Mouse (Mus musculus) limb, embryonic 11.5 days (tissue): ENCODE data around the gene Braf. TPM values are rescaled to one million over a fixed set of nuclear protein-coding genes. Genes with fewer than 3 reads are reported as not detected.
A peak's percentile ranks its signal among the peaks of the same experiment; 100 is the strongest.

Experiments
- ATAC-seq: fragments of 200-750 bp; cut with Nextera tagmentation; 2 replicates; pipeline ENCODE4 v1.8.0; 2017; ENCODE audit warnings: low read depth; ENCODE audit not compliant: insufficient number of reproducible peaks, low FRiP score, low TSS enrichment
- DNase-seq: peaks from one replicate; pipeline ENCODE4 v3.0.0-alpha.2; 2015; ENCODE audit warnings: low spot score
- H3K27ac ChIP-seq: fragments of 300-500 bp; sonication (generic); replicated peaks from 2 replicates; pipeline ENCODE4 v1.5.1; 2014; ENCODE audit warnings: low read depth, mild to moderate bottlenecking, low read length
- H3K27me3 ChIP-seq: fragments of 300-500 bp; sonication (generic); 2 replicates; pipeline ENCODE4 v1.6.1; 2014; ENCODE audit warnings: mild to moderate bottlenecking, low read length, mixed read lengths; ENCODE audit not compliant: control insufficient read depth, insufficient read depth
- H3K36me3 ChIP-seq: fragments of 300-500 bp; sonication (generic); 2 replicates; pipeline ENCODE4 v1.6.1; 2014; ENCODE audit warnings: mild to moderate bottlenecking, low read length, moderate library complexity, mixed read lengths; ENCODE audit not compliant: control insufficient read depth, insufficient read depth
- H3K4me1 ChIP-seq: fragments of 300-500 bp; sonication (generic); 2 replicates; pipeline ENCODE4 v1.6.1; 2014; ENCODE audit warnings: low read length, mixed read lengths; ENCODE audit not compliant: control insufficient read depth, insufficient read depth
- H3K4me2 ChIP-seq: fragments of 300-500 bp; sonication (generic); 2 replicates; pipeline ENCODE4 v1.6.1; 2014; ENCODE audit warnings: low read depth, mild to moderate bottlenecking, moderate library complexity; ENCODE audit not compliant: severe bottlenecking
- H3K4me3 ChIP-seq: fragments of 300-500 bp; sonication (generic); 2 replicates; pipeline ENCODE4 v1.5.1; 2014; ENCODE audit warnings: low read depth, low read length
- H3K9ac ChIP-seq: fragments of 300-500 bp; sonication (generic); 2 replicates; pipeline ENCODE4 v1.6.1; 2014; ENCODE audit warnings: mild to moderate bottlenecking, low read length
- H3K9me3 ChIP-seq: fragments of 300-500 bp; sonication (generic); 2 replicates; pipeline ENCODE4 v1.6.1; 2016; ENCODE audit warnings: low read length; ENCODE audit not compliant: control insufficient read depth
- WGBS: fragments of 180-500 bp; shearing (Covaris S2); extraction: QIAGEN DNeasy Blood & Tissue Kit; methylation state at CpG from one replicate; pipeline ENCODE4 v1.1.7; 2014; 5-methylcytosine and 5-hydroxymethylcytosine counted together
- polyA plus RNA-seq: library from polyadenylated mRNA; unstranded; fragments of >200 nt; fragmentation: Nextera tagmentation; extraction: Ambion mirVana; gene quantifications from 2 replicates; pipeline ENCODE4 v1.2.1, GENCODE M21; 2014

Braf gene
- polyA plus RNA-seq, 1 experiment from 2014 or later, result 17.2 TPM

- Histone ChIP-seq H3K4me3 (no peak overlapping the region), H3K4me1 (no peaks in the 10 kb centered on the region), H3K9ac (no peak overlapping the region), H3K27ac (no peak overlapping the region), H3K27me3 (no peaks in the 10 kb centered on the region), H3K9me3 (no peaks in the 10 kb centered on the region), H3K36me3 (no peaks in the 10 kb centered on the region), H3K4me2 (no peak overlapping the region)
- DNase-seq (no peak), ATAC-seq (no peak)
- 83% methylated on average over 2 of the region's 2 CpGs for WGBS
These were observed 144.7 kb downstream of the Braf start for GRCm38 (mm10) chr6:39580558-39580957.

GRCm38 (mm10) chr6:39579552-39579951 is 145.7 kb downstream of the Braf start:
- Histone ChIP-seq H3K36me3 (no peaks in the 10 kb centered on the region), H3K4me2 (no peak overlapping the region), H3K27ac (no peak overlapping the region), H3K4me1 (0 out of 2 replicates have a peak, but pooled peaks cover 1% of the 10 kb centered on the region), H3K4me3 (no peak overlapping the region), H3K27me3 (no peaks in the 10 kb centered on the region), H3K9me3 (no peaks in the 10 kb centered on the region), H3K9ac (no peak overlapping the region)
- DNase-seq, result no peak
- 94% methylated on average over 7 of the region's 7 CpGs for WGBS
- no peak for ATAC-seq

DNA sequence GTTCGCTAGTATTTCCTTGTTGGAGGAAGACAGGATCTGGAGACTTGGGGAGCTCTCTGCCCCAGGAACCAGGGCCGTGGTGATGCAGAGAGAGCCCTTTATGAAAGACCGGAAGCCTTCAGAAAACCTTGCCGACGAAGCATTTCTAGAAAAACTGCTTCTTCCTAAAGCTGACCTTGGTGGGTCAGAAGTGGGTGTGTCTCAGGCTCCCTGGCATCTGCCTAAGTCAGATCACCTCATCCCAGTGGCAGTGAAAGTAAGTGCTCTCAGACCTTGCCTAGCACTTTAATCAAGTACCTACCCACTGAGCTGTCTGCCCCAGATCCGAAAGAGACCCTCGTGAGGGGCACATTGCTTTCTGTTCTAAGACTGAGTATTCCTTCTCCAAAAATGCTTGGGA is 150.3 kb downstream of the Braf start:
- no peak for ATAC-seq
- Histone ChIP-seq H3K4me1 (0 out of 2 replicates have a peak, but pooled peaks cover 2% of the 10 kb centered on the region), H3K4me2 (no peak overlapping the region; the same call in 1 of the 2 replicates), H3K9me3 (no peaks in the 10 kb centered on the region), H3K36me3 (no peaks in the 10 kb centered on the region), H3K27me3 (no peaks in the 10 kb centered on the region), H3K27ac (no peak overlapping the region), H3K9ac (no peak overlapping the region), H3K4me3 (no peak overlapping the region)
- no peak for DNase-seq
- WGBS, result 72% methylated on average over 7 of the region's 7 CpGs

DNA sequence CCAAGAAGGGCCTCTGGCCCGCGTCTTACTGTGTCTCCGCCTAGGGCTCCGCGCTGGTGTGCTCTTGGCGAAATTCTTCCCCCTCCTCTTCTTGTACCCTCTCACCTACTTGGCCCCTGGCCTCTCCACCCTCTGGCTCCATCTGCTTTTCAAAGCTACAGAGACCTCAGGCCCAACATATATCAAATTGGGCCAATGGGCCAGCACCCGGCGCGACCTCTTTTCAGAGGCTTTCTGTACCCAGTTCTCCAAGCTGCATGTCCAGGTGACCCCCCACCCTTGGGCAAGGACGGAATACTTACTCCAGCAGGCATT is 150.8 kb downstream of the Braf start:
- Histone ChIP-seq H3K27me3 (no peaks in the 10 kb centered on the region), H3K4me2 (peak overlapping the region; percentile 82), H3K36me3 (no peaks in the 10 kb centered on the region), H3K9me3 (no peaks in the 10 kb centered on the region), H3K9ac (peak overlapping the region; percentile 32; the same call in 1 of the 2 replicates), H3K4me3 (peak overlapping the region; percentile 82), H3K27ac (no peak overlapping the region), H3K4me1 (0 out of 2 replicates have a peak, but pooled peaks cover 2% of the 10 kb centered on the region)
- 24% methylated on average over 10 of the region's 10 CpGs for WGBS
- no peak for DNase-seq
- 0 out of 2 replicates have a peak, but pooled peaks have one; percentile 8 for ATAC-seq

GRCm38 (mm10) chr6:39573791-39574554 is 151.3 kb downstream of the Braf start, which contains the start of gene Adck2:
Gene Adck2 (plus strand): TSS chr6:39573873.
- peak within 1 kb of the TSS; percentile 82 for H3K4me3 ChIP-seq
- H3K4me1 ChIP-seq, result 0 out of 2 replicates have a peak, but pooled peaks cover 2% of the 10 kb centered on the region
- H3K36me3 ChIP-seq, result no peaks in the 10 kb centered on the region
- under 1% methylated on average over 49 of the region's 49 CpGs for WGBS
- peak within 1 kb of the TSS; percentile 67 for H3K9ac ChIP-seq
- H3K27ac ChIP-seq, result peak within 1 kb of the TSS; percentile 44; the same call in 1 of the 2 replicates
- peak; percentile 83 for DNase-seq
- H3K27me3 ChIP-seq, result no peaks in the 10 kb centered on the region
- peak; percentile 91 for ATAC-seq
- H3K4me2 ChIP-seq, result peak within 1 kb of the TSS; percentile 82
- no peaks in the 10 kb centered on the region for H3K9me3 ChIP-seq

GRCm38 (mm10) chr6:39570426-39570825 is 154.8 kb downstream of the Braf start:
- Histone ChIP-seq H3K36me3 (no peaks in the 10 kb centered on the region), H3K4me1 (0 out of 2 replicates have a peak, but pooled peaks cover 2% of the 10 kb centered on the region), H3K27ac (no peak overlapping the region), H3K27me3 (no peaks in the 10 kb centered on the region), H3K4me3 (no peak overlapping the region), H3K4me2 (no peak overlapping the region), H3K9ac (no peak overlapping the region), H3K9me3 (no peaks in the 10 kb centered on the region)
- 64% methylated on average over 3 of the region's 3 CpGs for whole genome bisulfite sequencing
- no peak for DNase-seq
- no peak for ATAC-seq

GRCm38 (mm10) chr6:39567528-39567927 is 157.7 kb downstream of the Braf start:
- no peaks in the 10 kb centered on the region for H3K9me3 ChIP-seq
- no peaks in the 10 kb centered on the region for H3K4me1 ChIP-seq
- H3K9ac ChIP-seq, result no peak overlapping the region
- no peak overlapping the region for H3K4me3 ChIP-seq
- H3K27ac ChIP-seq, result no peak overlapping the region
- 24% methylated on average over 5 of the region's 5 CpGs for WGBS
- DNase-seq, result peak; percentile 59
- no peak overlapping the region for H3K4me2 ChIP-seq
- H3K27me3 ChIP-seq, result no peaks in the 10 kb centered on the region
- H3K36me3 ChIP-seq, result no peaks in the 10 kb centered on the region
- ATAC-seq, result no peak

GRCm38 (mm10) chr6:39562166-39563015 is 162.9 kb downstream of the Braf start:
- no peak overlapping the region for H3K27ac ChIP-seq
- DNase-seq (peak; percentile 85), ATAC-seq (no peak; the same call in 1 of the 2 replicates)
- H3K9me3 ChIP-seq, result no peaks in the 10 kb centered on the region
- H3K27me3 ChIP-seq, result no peaks in the 10 kb centered on the region
- 23% methylated on average over 23 of the region's 23 CpGs for WGBS
- H3K9ac ChIP-seq, result no peak overlapping the region
- 0 out of 2 replicates have a peak overlapping the region, but pooled peaks have one; percentile 7 for H3K4me2 ChIP-seq
- no peak overlapping the region for H3K4me3 ChIP-seq
- H3K36me3 ChIP-seq, result no peaks in the 10 kb centered on the region
- H3K4me1 ChIP-seq, result peaks cover 10% of the 10 kb centered on the region
